Mouse (Mus musculus) telencephalon, adult 2 months (tissue): ENCODE measurements at regions not wholly inside any gene's neighbourhood (a gene's known extent, or its start where the extent isn't known, plus 50 kb on each side); places are given as distances from the start of the nearest gene placed in this dataset.
"Not testable (repeated sequence)": the region's sequence is repeated elsewhere in the genome, so short reads cannot be mapped to it uniquely, and the experiment has no call there.

Experiments
- DNase-seq: peaks from one replicate; pipeline ENCODE4 v3.0.0-alpha.2; 2011; ENCODE audit warnings: low read depth, low spot score

GRCm38 (mm10) chr14:27562564-27562963, 54.3 kb upstream of the Ccdc66 start:
- DNase-seq = not testable (repeated sequence)

GRCm38 (mm10) chr14:27561974-27562373, 53.7 kb upstream of the Ccdc66 start:
- not testable (repeated sequence) for DNase-seq

DNA sequence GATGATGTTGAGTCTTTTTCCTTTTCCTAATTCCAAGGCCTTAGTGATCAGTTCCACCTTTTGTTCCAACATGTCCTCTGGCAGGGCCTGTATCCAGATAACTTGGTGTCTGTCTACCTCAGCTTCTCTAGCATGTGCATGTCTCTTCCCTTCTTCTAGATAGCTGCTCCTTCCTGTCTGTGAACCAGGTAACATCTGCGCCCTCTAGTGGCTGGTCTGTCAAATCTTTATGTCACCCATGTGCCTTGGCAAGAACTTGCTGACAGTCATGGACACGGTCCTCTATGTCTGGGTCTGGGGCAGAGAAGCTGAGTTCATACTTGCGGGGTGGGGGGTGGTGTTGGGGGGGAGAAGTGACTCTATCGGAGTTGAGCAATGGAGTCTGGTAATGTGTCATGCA, 52.2 kb upstream of the Ccdc66 start:
- peak; percentile 67 for DNase-seq

- DNase-seq = no peak
Observed at GRCm38 (mm10) chr14:27558794-27559491, 50.7 kb upstream of the Ccdc66 start.
